In genomic region chr7:27541431-27541830, GRCm38 (mm10) we compare ENCODE assay signal across 7 mouse cellular contexts. TPM values are rescaled to one million over a fixed set of nuclear protein-coding genes. Genes with fewer than 3 reads are reported as not detected.
DNase-seq lines count a peak whose midpoint lies in the region; ATAC-seq and TF ChIP-seq lines count a peak whose summit lies in the region.

No protein-coding gene starts in this region.

- peaks cover 31% of the 10 kb centered on the region for H3K36me3 ChIP-seq in embryonic facial prominence, embryonic 10.5 days (replicated peaks)
- peaks cover 28% of the 10 kb centered on the region for H3K36me3 ChIP-seq in hindbrain, postnatal 0 days (ENCODE audit: insufficient read depth, low read length)
- peaks cover 2% of the 10 kb centered on the region; the same call in 1 of the 2 replicates for H3K36me3 ChIP-seq in liver, embryonic 16.5 days (ENCODE audit: control insufficient read depth, insufficient read depth)

- intact Hi-C loops in left cerebral cortex, postnatal 4 days (cut with DNase I): no loop called here

- no peak overlapping the region for H3K27ac ChIP-seq in embryonic facial prominence, embryonic 10.5 days (replicated peaks)
- no peak overlapping the region for H3K27ac ChIP-seq in hindbrain, postnatal 0 days
- H3K27ac ChIP-seq in liver, embryonic 16.5 days (ENCODE audit: low read length): peak overlapping the region; percentile 87; the same call in 1 of the 2 replicates

- H3K27me3 ChIP-seq in embryonic facial prominence, embryonic 10.5 days (replicated peaks; ENCODE audit: low read depth, poor library complexity, severe bottlenecking): 0 out of 2 replicates have a peak, but pooled peaks cover 4% of the 10 kb centered on the region
- no peaks in the 10 kb centered on the region for H3K27me3 ChIP-seq in hindbrain, postnatal 0 days (ENCODE audit: insufficient read depth, low read length)
- no peaks in the 10 kb centered on the region for H3K27me3 ChIP-seq in liver, embryonic 16.5 days (ENCODE audit: control insufficient read depth, insufficient read depth, low read depth, low read length)

- peak; percentile 90 for DNase-seq in left cerebral cortex, adult 11 months (ENCODE audit: low spot score)
- DNase-seq in left cerebral cortex, postnatal 4 days: no peak
- DNase-seq in embryonic facial prominence, embryonic 10.5 days (ENCODE audit: low spot score): no peak
- DNase-seq in hindbrain, postnatal 0 days (ENCODE audit: low spot score): peak; percentile 65
- DNase-seq in right cerebral cortex, postnatal 10 days (ENCODE audit: low spot score in 2 of 2): peak; percentile 94 to 96
- no peak for DNase-seq in gastrocnemius, postnatal 10 days

- peak overlapping the region; percentile 32; the same call in 1 of the 2 replicates for H3K4me3 ChIP-seq in embryonic facial prominence, embryonic 10.5 days
- H3K4me3 ChIP-seq in hindbrain, postnatal 0 days (ENCODE audit: low read length): peak overlapping the region; percentile 57
- peak overlapping the region; percentile 69 for H3K4me3 ChIP-seq in liver, embryonic 16.5 days (ENCODE audit: low read depth, low read length)

- peak; percentile 64; the same call in 1 of the 2 replicates for ATAC-seq in hindbrain, postnatal 0 days
- no peak for ATAC-seq in liver, embryonic 16.5 days (ENCODE audit: low read depth)

- 84% methylated on average over 16 of the region's 16 CpGs for WGBS in embryonic facial prominence, embryonic 10.5 days
- 62% methylated on average over 16 of the region's 16 CpGs for WGBS in hindbrain, postnatal 0 days
- WGBS in liver, embryonic 16.5 days (ENCODE audit: insufficient replicate concordance): 76% methylated on average over 16 of the region's 16 CpGs

- no peak for TF ChIP-seq CTCF in hindbrain, postnatal 0 days (IDR thresholded peaks at IDR 0.05; ENCODE audit: low read depth)

- H3K4me2 ChIP-seq in hindbrain, postnatal 0 days (ENCODE audit: low read depth, low read length): peak overlapping the region; percentile 85
- peak overlapping the region; percentile 78 for H3K4me2 ChIP-seq in liver, embryonic 16.5 days (ENCODE audit: low read depth, low read length)

- no peaks in the 10 kb centered on the region for H3K9me3 ChIP-seq in embryonic facial prominence, embryonic 10.5 days
- no peaks in the 10 kb centered on the region for H3K9me3 ChIP-seq in hindbrain, postnatal 0 days (ENCODE audit: low read length)
- H3K9me3 ChIP-seq in liver, embryonic 16.5 days (replicated peaks; ENCODE audit: control insufficient read depth, low read length): no peaks in the 10 kb centered on the region

- H3K9ac ChIP-seq in hindbrain, postnatal 0 days (replicated peaks; ENCODE audit: low read length): peak overlapping the region; percentile 46; the same call in 1 of the 2 replicates
- H3K9ac ChIP-seq in liver, embryonic 16.5 days (ENCODE audit: low read depth, low read length): peak overlapping the region; percentile 79

- peaks cover 17% of the 10 kb centered on the region for H3K4me1 ChIP-seq in embryonic facial prominence, embryonic 10.5 days
- H3K4me1 ChIP-seq in hindbrain, postnatal 0 days (ENCODE audit: insufficient read depth, low read length): peaks cover 7% of the 10 kb centered on the region; the same call in 1 of the 2 replicates
- peaks cover 65% of the 10 kb centered on the region for H3K4me1 ChIP-seq in liver, embryonic 16.5 days (ENCODE audit: control insufficient read depth, low read depth, low read length)

RNA-seq across cellular contexts. Expression of gene Pld3, which starts 11.6 kb away (rescaled TPM):
- total RNA-seq in left cerebral cortex, postnatal 4 days (2021): 100 to 1,000 TPM; 175 to 222 TPM
- polyA plus RNA-seq in embryonic facial prominence, embryonic 10.5 days (2016; fragmentation: Nextera tagmentation; extraction: Ambion mirVana): 40.5 and 41.4 TPM in 2 replicates
- 307 and 308 TPM in 2 replicates for total RNA-seq in hindbrain, postnatal 0 days (2014; rRNA removed)
- polyA plus RNA-seq in hindbrain, postnatal 0 days (2015; fragmentation: Nextera tagmentation; extraction: Ambion mirVana): 268 and 287 TPM in 2 replicates
- polyA plus RNA-seq in liver, embryonic 16.5 days (2015; fragmentation: Nextera tagmentation; extraction: Ambion mirVana): 85.0 and 101 TPM in 2 replicates
- total RNA-seq in gastrocnemius, postnatal 10 days (2021): 10 to 100 TPM; 27.2 to 37.9 TPM

RNA-seq across cellular contexts. Expression of gene 2310022A10Rik, which starts 11.6 kb away (rescaled TPM):
- total RNA-seq in left cerebral cortex, postnatal 4 days (2021): 10 to 100 TPM; 27.4 to 33.1 TPM
- polyA plus RNA-seq in embryonic facial prominence, embryonic 10.5 days (2016; fragmentation: Nextera tagmentation; extraction: Ambion mirVana): 40.8 and 41.1 TPM in 2 replicates
- 8.1 and 8.2 TPM in 2 replicates for total RNA-seq in hindbrain, postnatal 0 days (2014; rRNA removed)
- polyA plus RNA-seq in hindbrain, postnatal 0 days (2015; fragmentation: Nextera tagmentation; extraction: Ambion mirVana): 25.7 and 26.1 TPM in 2 replicates
- polyA plus RNA-seq in liver, embryonic 16.5 days (2015; fragmentation: Nextera tagmentation; extraction: Ambion mirVana): 15.6 and 16.1 TPM in 2 replicates
- total RNA-seq in gastrocnemius, postnatal 10 days (2021): 100 to 1,000 TPM; 106 to 110 TPM

RNA-seq across cellular contexts. Expression of gene Hipk4, which starts 18.4 kb away (rescaled TPM):
- total RNA-seq in left cerebral cortex, postnatal 4 days (2021): 1 to 10 TPM in 1 of 2 experiments, under 1 TPM in 1; 0.40 to 1.1 TPM
- 0.45 and 0.60 TPM in 2 replicates for polyA plus RNA-seq in embryonic facial prominence, embryonic 10.5 days (2016; fragmentation: Nextera tagmentation; extraction: Ambion mirVana)
- 0.73 and 1.8 TPM in 2 replicates for total RNA-seq in hindbrain, postnatal 0 days (2014; rRNA removed)
- polyA plus RNA-seq in hindbrain, postnatal 0 days (2015; fragmentation: Nextera tagmentation; extraction: Ambion mirVana): 1.6 and 1.9 TPM in 2 replicates
- 0.09 TPM in 1 of 2 replicates, not detected in the other for polyA plus RNA-seq in liver, embryonic 16.5 days (2015; fragmentation: Nextera tagmentation; extraction: Ambion mirVana)
- under 1 TPM; 0.42 to 0.84 TPM for total RNA-seq in gastrocnemius, postnatal 10 days (2021)

RNA-seq across cellular contexts. Expression of gene Prx, which starts 42.3 kb away (rescaled TPM):
- total RNA-seq in left cerebral cortex, postnatal 4 days (2021): 1 to 10 TPM; 2.6 to 2.7 TPM
- polyA plus RNA-seq in embryonic facial prominence, embryonic 10.5 days (2016; fragmentation: Nextera tagmentation; extraction: Ambion mirVana): 3.8 and 4.2 TPM in 2 replicates
- 1.8 and 2.1 TPM in 2 replicates for total RNA-seq in hindbrain, postnatal 0 days (2014; rRNA removed)
- 2.1 and 2.5 TPM in 2 replicates for polyA plus RNA-seq in hindbrain, postnatal 0 days (2015; fragmentation: Nextera tagmentation; extraction: Ambion mirVana)
- polyA plus RNA-seq in liver, embryonic 16.5 days (2015; fragmentation: Nextera tagmentation; extraction: Ambion mirVana): 0.74 and 0.81 TPM in 2 replicates
- total RNA-seq in gastrocnemius, postnatal 10 days (2021): 10 to 100 TPM; 34.6 to 48.7 TPM

RNA-seq across cellular contexts. Expression of gene Akt2, which starts 49.9 kb away (rescaled TPM):
- 10 to 100 TPM; 68.1 to 72.0 TPM for total RNA-seq in left cerebral cortex, postnatal 4 days (2021)
- 95.3 and 101 TPM in 2 replicates for polyA plus RNA-seq in embryonic facial prominence, embryonic 10.5 days (2016; fragmentation: Nextera tagmentation; extraction: Ambion mirVana)
- total RNA-seq in hindbrain, postnatal 0 days (2014; rRNA removed): 60.6 and 83.1 TPM in 2 replicates
- polyA plus RNA-seq in hindbrain, postnatal 0 days (2015; fragmentation: Nextera tagmentation; extraction: Ambion mirVana): 62.3 and 64.0 TPM in 2 replicates
- 24.8 and 26.3 TPM in 2 replicates for polyA plus RNA-seq in liver, embryonic 16.5 days (2015; fragmentation: Nextera tagmentation; extraction: Ambion mirVana)
- total RNA-seq in gastrocnemius, postnatal 10 days (2021): 100 to 1,000 TPM; 128 to 134 TPM

Comparison
In these comparisons a context has a peak if more than half of its experiments do, and no peak if none do; other contexts are left out.
1. DNase-seq: peak in left cerebral cortex, adult 11 months (single experiment), hindbrain, postnatal 0 days (single experiment) and right cerebral cortex, postnatal 10 days (2 of 2); none in left cerebral cortex, postnatal 4 days (single experiment), embryonic facial prominence, embryonic 10.5 days (single experiment) and gastrocnemius, postnatal 10 days (single experiment).
2. Peak in every context shown above with its lines, with median percentiles within 50 percentile points of each other: H3K4me3 ChIP-seq.